Mouse (Mus musculus) layer of hippocampus, postnatal 25 days (tissue): Measurements from ENCODE around the gene Eno2. TPM values are rescaled to one million over a fixed set of nuclear protein-coding genes. Genes with fewer than 3 reads are reported as not detected.

Experiments used
- DNase-seq, 2 experiments: peaks; one replicate each; pipeline ENCODE4 v3.0.0; 2022; ENCODE audit warnings: mixed read lengths in 2 of 2, low spot score in 1 of 2; ENCODE audit errors: extremely low spot score in 1 of 2
- total RNA-seq, 2 experiments: library from RNA; stranded (reverse); gene quantifications; 2 replicates each; pipeline ENCODE4 v1.2.3; 2021

Gene Eno2
- total RNA-seq, 2 experiments from 2014 or later: 947 to 1,030 TPM

GRCm38 (mm10) chr6:124742839-124743514, 26.5 kb downstream of the Eno2 start:
- no peak for DNase-seq

DNA sequence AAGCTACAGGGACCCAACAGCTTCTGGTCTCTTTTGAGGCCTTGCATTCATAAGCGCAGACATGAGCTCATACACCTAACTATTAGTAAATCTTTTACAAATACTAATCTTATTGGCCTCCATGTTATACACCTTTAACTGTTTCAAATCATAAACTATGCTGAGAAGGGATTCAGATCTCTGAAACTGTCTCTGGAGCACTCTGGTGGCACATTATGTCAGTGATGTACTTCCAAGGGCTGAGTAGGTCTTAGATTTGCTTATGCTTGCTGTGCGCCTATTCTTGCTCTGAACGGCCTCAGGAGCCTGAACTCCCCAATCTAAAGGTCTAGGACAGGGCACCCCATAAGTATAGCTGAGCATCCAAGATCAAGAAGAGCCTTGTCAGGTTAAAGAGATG, 27.6 kb downstream of the Eno2 start:
- DNase-seq: no peak

- DNase-seq: peak; percentile 70 to 86
Observed at GRCm38 (mm10) chr6:124740888-124741761, 28.3 kb downstream of the Eno2 start, which contains the start of gene Grcc10. Grcc10 (minus strand) TSS chr6:124741374.

DNA sequence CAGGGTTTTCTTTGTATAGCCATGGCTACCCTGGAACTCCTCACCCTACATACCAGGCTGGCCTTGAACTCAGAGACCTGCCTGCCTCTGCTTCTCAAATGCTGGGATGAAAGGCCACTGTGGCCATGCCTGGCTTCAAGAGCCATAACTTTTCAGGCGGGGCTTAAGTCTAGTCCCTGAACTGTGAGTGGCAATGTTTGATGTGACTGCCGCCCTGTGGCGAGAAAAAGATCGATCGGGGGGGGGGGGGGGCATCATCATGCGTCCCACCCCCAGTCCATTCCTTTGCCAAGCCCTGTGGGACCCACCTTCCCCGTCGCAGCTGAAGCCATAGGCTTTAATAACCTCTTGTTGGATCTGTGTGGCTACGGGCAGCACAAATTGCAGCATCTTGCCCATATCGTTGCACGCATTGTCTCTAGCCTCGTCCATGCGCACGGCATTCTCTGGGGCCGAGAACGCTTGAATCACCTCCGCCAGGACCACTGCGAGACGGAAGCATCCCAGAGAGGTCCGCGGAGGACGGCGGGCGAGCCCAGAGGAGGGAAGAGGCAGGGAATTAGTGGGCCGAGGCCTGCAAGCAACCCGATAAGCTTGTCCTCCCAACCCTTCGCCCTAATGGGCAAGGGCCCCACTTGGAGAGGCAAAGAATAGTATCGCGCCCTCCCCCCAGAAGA, 29.1 kb downstream of the Eno2 start:
- no peak for DNase-seq

GRCm38 (mm10) chr6:124739231-124739796, 30.2 kb downstream of the Eno2 start:
- no peak for DNase-seq

- DNase-seq: no peak
Observed at GRCm38 (mm10) chr6:124738511-124739023, 30.9 kb downstream of the Eno2 start, which contains the start of gene Ptpn6. Ptpn6 (minus strand) TSS chr6:124738714.

- DNase-seq: no peak
Observed at GRCm38 (mm10) chr6:124737040-124737439, 32.4 kb downstream of the Eno2 start.

DNA sequence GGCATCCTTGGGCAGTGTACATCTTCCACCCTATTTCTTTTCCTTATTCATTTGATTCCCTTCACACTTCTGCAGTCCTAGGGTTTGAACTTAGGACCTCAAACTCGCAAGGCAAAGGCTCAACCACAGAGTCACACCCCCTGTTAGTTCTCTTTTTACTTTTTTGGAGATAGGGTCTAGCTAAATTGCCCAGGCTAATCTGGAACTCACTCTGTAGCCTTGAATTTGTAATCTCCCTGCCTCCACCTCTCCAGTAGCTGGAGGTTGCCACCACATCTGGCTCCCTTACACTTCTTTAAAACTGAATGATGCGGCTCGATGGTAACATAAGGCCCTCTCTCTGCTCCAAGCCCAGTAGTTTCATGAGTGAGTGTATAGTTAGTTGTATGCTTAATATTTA, 35.1 kb downstream of the Eno2 start:
- no peak for DNase-seq

GRCm38 (mm10) chr6:124732476-124733370, 36.8 kb downstream of the Eno2 start:
- no peak for DNase-seq

GRCm38 (mm10) chr6:124731038-124731437, 38.4 kb downstream of the Eno2 start:
- DNase-seq: no peak

DNA sequence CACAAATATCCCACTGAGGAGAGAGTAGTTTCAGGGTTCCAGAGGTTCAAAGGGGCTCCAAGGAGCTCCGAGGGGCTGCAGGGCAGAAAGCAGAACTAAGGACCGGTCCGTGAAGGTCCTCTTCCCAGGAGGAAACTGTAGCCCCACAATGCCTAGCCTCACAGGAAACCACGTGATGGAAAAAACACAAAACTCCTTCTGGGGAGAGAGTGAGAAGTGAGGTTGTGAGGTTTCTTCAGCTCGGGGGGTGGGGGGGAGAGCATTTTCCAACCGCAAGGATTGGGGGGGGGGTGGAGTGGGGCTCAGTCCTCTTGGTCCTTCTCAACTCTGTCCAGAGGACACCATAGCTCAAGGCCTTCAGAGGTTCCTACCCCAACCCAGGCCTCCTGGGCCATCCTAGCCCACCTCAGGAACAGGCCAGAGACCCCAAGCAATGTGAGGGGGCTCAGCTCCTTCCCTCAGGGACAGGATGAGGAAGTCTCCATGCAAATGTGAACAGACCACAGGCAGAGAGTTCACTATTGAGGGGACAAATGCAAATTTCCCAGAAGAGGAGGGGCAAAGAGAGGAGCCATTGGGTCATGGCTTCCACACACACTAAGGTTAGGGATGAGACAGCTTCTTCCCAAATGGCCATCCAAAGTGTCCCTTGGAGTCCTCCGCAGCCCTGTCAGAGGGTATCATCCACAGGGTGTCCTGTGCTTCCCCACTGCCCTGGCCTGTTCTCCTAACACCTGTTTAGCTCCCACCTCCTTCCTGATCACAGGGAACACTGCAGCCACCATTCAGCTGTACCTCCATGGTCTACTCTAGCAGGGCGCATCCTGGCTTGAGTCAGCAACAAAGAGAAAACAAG, 39.4 kb downstream of the Eno2 start:
- no peak for DNase-seq

GRCm38 (mm10) chr6:124728621-124729020, 40.9 kb downstream of the Eno2 start:
- DNase-seq: no peak

DNA sequence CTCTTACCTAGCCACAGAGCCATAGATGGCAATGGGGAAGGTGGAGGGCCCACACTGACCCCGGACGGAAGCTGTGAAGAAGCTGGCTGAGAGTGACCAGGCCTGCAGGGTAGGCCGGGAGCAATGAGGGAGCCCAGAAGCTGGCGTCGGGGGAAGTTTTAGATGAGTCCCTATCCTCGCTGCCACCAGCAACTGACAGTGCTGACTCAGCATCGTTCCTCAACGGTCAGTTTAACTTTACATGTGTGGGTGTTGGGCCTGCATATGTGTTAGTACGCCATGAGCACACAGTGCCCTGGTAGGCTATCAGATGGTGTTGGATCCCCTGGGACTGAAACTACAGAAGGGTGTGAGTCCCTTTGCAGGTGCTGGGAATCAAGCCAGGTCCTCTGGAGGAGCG, 45.0 kb downstream of the Eno2 start:
- DNase-seq: no peak

DNA sequence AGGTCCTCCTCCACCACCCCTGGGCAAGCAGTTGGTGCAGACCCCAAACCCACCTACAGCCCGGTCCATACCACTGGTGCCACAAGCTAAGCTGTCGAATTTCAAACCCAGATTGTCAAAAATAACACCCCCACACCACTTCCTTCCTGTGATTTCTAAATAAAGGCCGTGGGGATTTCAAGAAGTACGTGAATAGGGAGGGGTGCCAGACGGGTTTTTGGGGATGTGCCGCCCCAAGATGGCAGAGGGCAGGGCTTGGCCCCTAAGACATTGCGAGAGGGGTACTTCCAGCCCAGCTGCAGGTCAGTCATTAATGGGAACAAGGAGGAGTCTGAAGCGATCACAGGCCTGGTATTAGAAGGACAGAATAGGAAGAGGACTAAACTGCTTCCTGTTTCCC, 45.9 kb downstream of the Eno2 start:
- DNase-seq: no peak

DNA sequence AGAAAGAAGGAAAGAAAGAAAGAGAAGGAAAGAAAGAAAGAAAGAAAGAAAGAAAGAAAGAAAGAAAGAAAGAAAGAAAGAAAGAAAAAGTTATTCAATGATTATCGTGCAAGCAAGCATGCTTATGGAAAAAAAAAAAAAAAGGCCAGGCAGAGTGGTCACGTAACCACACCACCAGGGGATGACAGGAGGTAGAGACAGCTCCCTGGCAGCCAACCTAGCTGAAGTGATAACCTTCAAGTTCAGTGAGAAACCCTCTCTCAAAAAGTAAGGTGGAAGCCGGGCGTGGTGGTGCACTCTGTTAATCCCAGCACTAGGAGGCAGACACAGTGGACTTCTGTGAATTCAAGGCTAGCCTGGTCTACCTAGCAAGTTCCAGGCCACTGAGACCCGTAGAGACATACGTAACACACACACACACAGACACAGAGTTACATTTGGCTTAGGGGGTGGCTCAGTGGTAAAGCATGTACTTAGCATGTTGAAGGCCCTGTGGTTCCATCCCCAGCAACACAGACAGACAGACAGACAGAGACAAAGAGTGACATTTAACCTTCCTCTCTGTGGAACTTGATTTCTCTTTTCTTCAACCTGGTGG, 46.5 kb downstream of the Eno2 start:
- no peak for DNase-seq

GRCm38 (mm10) chr6:124720904-124721303, 48.6 kb downstream of the Eno2 start:
- DNase-seq: no peak

DNA sequence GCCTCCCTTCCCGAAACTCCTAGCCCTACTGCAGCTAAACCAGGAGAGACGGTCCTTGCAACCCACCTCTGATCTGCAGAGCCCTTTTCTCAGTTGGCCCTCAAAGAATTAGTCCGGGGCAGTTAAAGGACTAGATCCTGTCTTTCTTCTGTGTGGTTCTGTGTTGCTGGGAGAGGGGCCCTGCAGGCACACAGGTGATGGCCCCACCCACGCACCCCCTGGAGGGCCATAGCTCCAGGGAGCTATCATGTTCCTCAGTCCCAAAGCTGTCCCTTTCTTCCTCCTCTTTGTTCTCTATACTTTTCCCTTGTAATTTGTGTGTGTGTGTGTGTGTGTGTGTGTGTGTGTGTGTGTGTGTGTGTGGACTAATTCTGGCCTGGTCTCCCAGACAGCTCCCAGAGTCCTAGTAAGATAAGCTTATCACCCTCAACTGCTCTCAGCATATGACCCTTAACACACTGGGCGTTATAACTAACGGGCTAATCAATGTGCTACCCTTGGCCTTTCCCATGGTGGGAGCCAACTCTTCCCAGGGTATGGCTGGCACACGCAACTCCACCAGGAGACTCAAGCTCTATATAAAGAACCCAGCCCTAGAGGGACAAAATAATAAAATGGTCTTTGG, 50.0 kb downstream of the Eno2 start:
- DNase-seq: no peak

GRCm38 (mm10) chr6:124718703-124719102, 50.8 kb downstream of the Eno2 start:
- no peak for DNase-seq
